Mouse (Mus musculus): Measurements from ENCODE around the gene Uty. TPM values are rescaled to one million over a fixed set of nuclear protein-coding genes. Genes with fewer than 3 reads are reported as not detected.

The Uty gene
- polyA plus RNA-seq, 1 experiment from 2014 or later = 10.6 TPM

GRCm38 (mm10) chrY:1163054-1163453 lies 82.5 kb downstream of the Uty start:
- no peak overlapping the region for H3K4me3 ChIP-seq (ENCODE audit: low read depth, low read length)
- H3K27ac ChIP-seq (ENCODE audit: low read depth, low read length) = no peak overlapping the region
- no peaks in the 10 kb centered on the region for H3K4me1 ChIP-seq (ENCODE audit: control insufficient read depth, insufficient read depth, low read length)
- no peak overlapping the region for H3K9ac ChIP-seq (ENCODE audit: low read length)
- no peak for DNase-seq (ENCODE audit: low spot score)
- H3K27me3 ChIP-seq (ENCODE audit: control insufficient read depth, insufficient read depth, low read length) = no peaks in the 10 kb centered on the region
- no peaks in the 10 kb centered on the region for H3K9me3 ChIP-seq (ENCODE audit: control insufficient read depth, low read length)
- H3K36me3 ChIP-seq (ENCODE audit: control insufficient read depth, insufficient read depth, low read length) = no peaks in the 10 kb centered on the region
- no peak for ATAC-seq (ENCODE audit: insufficient read depth, low FRiP score, low TSS enrichment)
- no peak overlapping the region for H3K4me2 ChIP-seq (ENCODE audit: low read depth)

GRCm38 (mm10) chrY:1116153-1116552 lies 129.4 kb downstream of the Uty start:
- Histone ChIP-seq H3K36me3 (ENCODE audit: control insufficient read depth, insufficient read depth, low read length) (no peaks in the 10 kb centered on the region), H3K27me3 (ENCODE audit: control insufficient read depth, insufficient read depth, low read length) (no peaks in the 10 kb centered on the region), H3K4me3 (ENCODE audit: low read depth, low read length) (no peak overlapping the region), H3K9ac (ENCODE audit: low read length) (no peak overlapping the region), H3K9me3 (ENCODE audit: control insufficient read depth, low read length) (no peaks in the 10 kb centered on the region), H3K4me2 (ENCODE audit: low read depth) (no peak overlapping the region), H3K27ac (ENCODE audit: low read depth, low read length) (no peak overlapping the region), H3K4me1 (ENCODE audit: control insufficient read depth, insufficient read depth, low read length) (no peaks in the 10 kb centered on the region)
- WGBS = 98% methylated on average over 5 of the region's 5 CpGs
- DNase-seq (ENCODE audit: low spot score) (no peak), ATAC-seq (ENCODE audit: insufficient read depth, low FRiP score, low TSS enrichment) (no peak)

- WGBS = no CpG with 5 or more reads among the region's 2 CpGs
- Histone ChIP-seq H3K4me2 (ENCODE audit: low read depth) (no peak overlapping the region), H3K36me3 (ENCODE audit: control insufficient read depth, insufficient read depth, low read length) (no peaks in the 10 kb centered on the region), H3K9me3 (ENCODE audit: control insufficient read depth, low read length) (no peaks in the 10 kb centered on the region), H3K27me3 (ENCODE audit: control insufficient read depth, insufficient read depth, low read length) (no peaks in the 10 kb centered on the region), H3K4me1 (ENCODE audit: control insufficient read depth, insufficient read depth, low read length) (no peaks in the 10 kb centered on the region), H3K4me3 (ENCODE audit: low read depth, low read length) (no peak overlapping the region), H3K9ac (ENCODE audit: low read length) (no peak overlapping the region), H3K27ac (ENCODE audit: low read depth, low read length) (no peak overlapping the region)
- no peak for ATAC-seq (ENCODE audit: insufficient read depth, low FRiP score, low TSS enrichment)
- DNase-seq (ENCODE audit: low spot score) = no peak
Measured at GRCm38 (mm10) chrY:1114016-1114415, 131.5 kb downstream of the Uty start.

Other genes with a start within 250 kb of the Uty start
- gene Eif2s3y, start 235.2 kb downstream of the Uty start, polyA plus RNA-seq (2014; fragmentation: Nextera tagmentation; extraction: Ambion mirVana) = 24.6 and 24.7 TPM in 2 replicates
- gene Ddx3y, start 40.9 kb upstream of the Uty start, polyA plus RNA-seq (2014; fragmentation: Nextera tagmentation; extraction: Ambion mirVana) = 15.7 and 19.1 TPM in 2 replicates
- gene Usp9y, start 214.0 kb upstream of the Uty start, polyA plus RNA-seq (2014; fragmentation: Nextera tagmentation; extraction: Ambion mirVana) = not detected in 2 replicates

Data from neural tube, embryonic 11.5 days (tissue).